Mouse (Mus musculus) myocyte (in vitro differentiated cells): Measurements from ENCODE around the gene Arrdc2. TPM values are rescaled to one million over a fixed set of nuclear protein-coding genes. Genes with fewer than 3 reads are reported as not detected.
A peak's percentile ranks its signal among the peaks of the same experiment; 100 is the strongest.

ENCODE experiments used
- H3K27me3 ChIP-seq: one replicate; pipeline ENCODE4 v1.6.1; 2011; ENCODE audit not compliant: control insufficient read depth, insufficient read depth, insufficient read length
- H3K36me3 ChIP-seq: one replicate; pipeline ENCODE4 v1.6.1; 2011; ENCODE audit not compliant: control insufficient read depth, insufficient read depth
- H3K4me2 ChIP-seq: one replicate; pipeline ENCODE4 v1.6.1; 2011; ENCODE audit warnings: low read depth, control low read depth
- H3K4me3 ChIP-seq: one replicate; pipeline ENCODE4 v1.5.1; 2011; ENCODE audit warnings: mild to moderate bottlenecking, control low read depth, moderate library complexity
- H3K79me2 ChIP-seq: one replicate; pipeline ENCODE4 v1.6.1; 2011; ENCODE audit not compliant: control insufficient read depth, insufficient read depth
- H3ac ChIP-seq: one replicate; pipeline ENCODE4 v1.6.1; 2011; ENCODE audit not compliant: control insufficient read depth, insufficient read length
- CEBPB ChIP-seq: IDR thresholded peaks from 2 replicates; pipeline ENCODE4 v1.6.1; 2011; ENCODE audit warnings: mild to moderate bottlenecking, moderate library complexity; ENCODE audit not compliant: poor library complexity, insufficient read depth, severe bottlenecking
- E2F4 ChIP-seq: IDR thresholded peaks from one replicate; pipeline ENCODE4 v1.6.1; 2011; ENCODE audit warnings: mild to moderate bottlenecking, control low read depth, moderate library complexity; ENCODE audit not compliant: insufficient read depth
- MAX ChIP-seq: IDR thresholded peaks from one replicate; pipeline ENCODE4 v1.6.1; 2011; ENCODE audit warnings: low read depth, mild to moderate bottlenecking, control low read depth
- MYOD1 ChIP-seq, 3 experiments: IDR thresholded peaks; one replicate each; pipeline ENCODE4 v1.6.1; 2011; ENCODE audit warnings: control low read depth in 2 of 3, low read depth in 2 of 3, mild to moderate bottlenecking in 2 of 3, moderate library complexity in 1 of 3; ENCODE audit not compliant: insufficient read length in 2 of 3, control insufficient read depth in 1 of 3
- MYOG ChIP-seq, 3 experiments: IDR thresholded peaks; one replicate each; pipeline ENCODE4 v1.6.1; 2011; ENCODE audit warnings: control low read depth in 2 of 3, low read depth in 2 of 3, mild to moderate bottlenecking in 2 of 3; ENCODE audit not compliant: insufficient read length in 2 of 3, control insufficient read depth in 1 of 3, insufficient read depth in 1 of 3
- POLR2A ChIP-seq: IDR thresholded peaks from one replicate; pipeline ENCODE4 v1.6.1; 2011; ENCODE audit warnings: low read depth, mild to moderate bottlenecking, control low read depth, moderate library complexity; ENCODE audit not compliant: insufficient read length
- POLR2AphosphoS2 ChIP-seq: IDR thresholded peaks from one replicate; pipeline ENCODE4 v1.6.1; 2011; ENCODE audit warnings: low read depth, control low read depth; ENCODE audit not compliant: insufficient read length
- REST ChIP-seq: IDR thresholded peaks from one replicate; pipeline ENCODE4 v1.6.1; 2011; ENCODE audit warnings: mild to moderate bottlenecking, control low read depth, moderate library complexity; ENCODE audit not compliant: insufficient read depth, insufficient read length
- SRF ChIP-seq: IDR thresholded peaks from one replicate; pipeline ENCODE4 v1.6.1; 2011; ENCODE audit warnings: low read depth; ENCODE audit not compliant: control insufficient read depth, insufficient read length
- TCF12 ChIP-seq: IDR thresholded peaks from one replicate; pipeline ENCODE4 v1.6.1; 2011; ENCODE audit warnings: mild to moderate bottlenecking, control low read depth; ENCODE audit not compliant: poor library complexity, insufficient read depth, severe bottlenecking
- TCF3 ChIP-seq: IDR thresholded peaks from one replicate; pipeline ENCODE4 v1.6.1; 2011; ENCODE audit warnings: low read depth, control low read depth; ENCODE audit not compliant: insufficient read length
- USF1 ChIP-seq: IDR thresholded peaks from one replicate; pipeline ENCODE4 v1.6.1; 2011; ENCODE audit warnings: low read depth, mild to moderate bottlenecking, control low read depth, moderate library complexity
- polyA plus RNA-seq: library from polyadenylated mRNA; unstranded; fragments of >200 nt; fragmentation: generic; extraction: Trizol; gene quantifications from one replicate; pipeline ENCODE4 v1.2.1, GENCODE M21; 2012; ENCODE audit warnings: missing spikeins

Arrdc2 gene
- polyA plus RNA-seq, 1 experiment, result 5.8 TPM

GRCm38 (mm10) chr8:70874441-70874840, 34.9 kb upstream of the Arrdc2 start:
- Histone ChIP-seq H3ac (no peak overlapping the region), H3K27me3 (no peaks in the 10 kb centered on the region), H3K4me2 (no peak overlapping the region), H3K4me3 (no peak overlapping the region), H3K36me3 (no peaks in the 10 kb centered on the region), H3K79me2 (peaks cover 6% of the 10 kb centered on the region)
- TF ChIP-seq REST (no peak), TCF3 (no peak), TCF12 (no peak), POLR2A (no peak), E2F4 (no peak)

- Histone ChIP-seq H3K36me3 (no peaks in the 10 kb centered on the region), H3K79me2 (peaks cover 6% of the 10 kb centered on the region), H3K27me3 (no peaks in the 10 kb centered on the region), H3K4me3 (peak within 1 kb of the TSS; percentile 85), H3K4me2 (peak within 1 kb of the TSS; percentile 76), H3ac (peak within 1 kb of the TSS; percentile 46)
- no peak for TF ChIP-seq SRF
- TF ChIP-seq POLR2AphosphoS2, result peak; percentile 52
- TF ChIP-seq POLR2A, result peak; percentile 79
These were observed 34.0 kb upstream of the Arrdc2 start, which contains the start of gene Ccdc124 for GRCm38 (mm10) chr8:70873364-70873985. TSS of gene Ccdc124 (minus strand) at chr8:70873935.

DNA sequence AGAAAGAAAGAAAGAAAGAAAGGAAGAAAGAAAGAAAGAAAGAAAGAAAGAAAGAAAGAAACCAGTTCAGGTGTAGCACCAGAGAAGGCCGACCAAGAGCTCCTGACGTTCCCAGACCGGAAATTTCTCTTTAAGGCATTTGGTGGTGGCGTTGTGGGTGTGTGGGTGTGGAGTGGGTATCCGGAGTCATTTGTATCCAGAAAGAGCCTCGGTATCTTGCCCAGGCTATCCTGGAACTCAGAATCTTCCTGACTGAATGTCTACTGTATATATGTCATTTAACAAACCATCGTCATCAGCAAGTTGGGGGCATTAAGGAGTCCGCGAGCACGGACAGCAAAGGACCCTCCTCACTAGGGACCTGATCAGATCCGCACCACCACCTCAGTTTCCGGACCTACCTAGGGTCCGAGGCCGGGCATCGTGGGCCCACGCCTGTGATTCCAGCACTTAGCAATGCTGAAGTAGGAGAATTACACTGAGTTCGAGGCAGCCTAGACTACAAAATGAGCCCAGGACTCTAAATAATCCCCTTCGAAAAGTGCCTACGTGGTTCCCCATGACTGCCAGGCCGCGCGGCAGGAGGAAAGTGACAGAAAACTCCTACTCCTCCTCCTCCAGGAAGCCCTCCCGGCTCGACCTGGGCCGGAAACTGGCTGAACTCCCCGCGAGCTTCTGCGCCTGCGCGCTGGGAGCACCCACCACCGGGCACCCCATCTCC, 33.3 kb upstream of the Arrdc2 start:
- Histone ChIP-seq H3K36me3 (no peaks in the 10 kb centered on the region), H3ac (peak overlapping the region; percentile 46), H3K27me3 (no peaks in the 10 kb centered on the region), H3K79me2 (peaks cover 6% of the 10 kb centered on the region), H3K4me3 (peak overlapping the region; percentile 85), H3K4me2 (peak overlapping the region; percentile 76)
- TF ChIP-seq USF1 (no peak), SRF (no peak), TCF12 (no peak), MYOD1 (IDR thresholded peaks at IDR 0.05; ENCODE audit: control insufficient read depth in 1 of 3, insufficient read length in 2 of 3, low read depth in 2 of 3) (no peak), MYOG (IDR thresholded peaks at IDR 0.05; ENCODE audit: control insufficient read depth in 1 of 3, insufficient read depth in 1 of 3, insufficient read length in 2 of 3, low read depth in 2 of 3) (no peak), CEBPB (no peak), POLR2AphosphoS2 (no peak), E2F4 (no peak), MAX (no peak), TCF3 (no peak), REST (no peak), POLR2A (no peak)

DNA sequence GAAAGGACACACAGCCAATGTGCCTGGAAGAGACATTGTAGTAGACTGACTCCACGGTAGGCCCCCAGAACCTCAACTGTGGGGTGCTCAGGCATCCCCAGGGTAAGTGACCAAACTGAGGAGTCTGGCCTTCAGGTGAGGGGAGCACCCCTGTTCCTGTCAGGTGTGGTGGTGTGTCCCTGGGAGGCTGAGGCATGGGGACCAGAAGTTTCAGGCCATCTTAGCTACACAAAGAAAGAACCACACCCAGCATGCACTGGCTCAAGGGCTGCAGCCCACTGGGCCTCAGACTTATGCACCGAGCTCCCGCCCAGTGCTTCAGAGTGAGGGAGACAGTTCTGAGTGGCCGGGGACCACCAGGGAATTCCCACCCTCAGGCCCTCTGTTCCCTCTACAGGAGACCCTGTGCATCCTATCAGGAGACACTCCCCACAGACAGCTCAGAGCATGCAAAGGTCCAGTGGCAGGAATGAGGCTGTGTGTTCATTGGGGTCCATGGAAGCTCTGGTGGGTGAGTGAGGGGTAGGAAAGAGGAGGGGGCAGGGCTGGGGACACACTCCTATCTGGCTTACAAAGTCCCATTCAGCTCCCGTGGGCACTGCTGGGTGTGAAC, 31.8 kb upstream of the Arrdc2 start:
- TF ChIP-seq SRF (no peak), TCF3 (no peak), POLR2A (no peak), POLR2AphosphoS2 (no peak), REST (no peak), CEBPB (no peak), MAX (no peak), TCF12 (no peak), USF1 (no peak), MYOD1 (IDR thresholded peaks at IDR 0.05; ENCODE audit: control insufficient read depth in 1 of 3, insufficient read length in 2 of 3, low read depth in 2 of 3) (no peak)
- Histone ChIP-seq H3K27me3 (no peaks in the 10 kb centered on the region), H3K36me3 (no peaks in the 10 kb centered on the region), H3ac (no peak overlapping the region), H3K79me2 (peaks cover 6% of the 10 kb centered on the region), H3K4me2 (no peak overlapping the region), H3K4me3 (no peak overlapping the region)

- Histone ChIP-seq H3K79me2 (peaks cover 6% of the 10 kb centered on the region), H3ac (no peak overlapping the region), H3K36me3 (no peaks in the 10 kb centered on the region), H3K27me3 (no peaks in the 10 kb centered on the region), H3K4me3 (no peak overlapping the region), H3K4me2 (no peak overlapping the region)
- no peak for TF ChIP-seq TCF12
- TF ChIP-seq SRF, result peak; percentile 14
These were observed 30.1 kb upstream of the Arrdc2 start for GRCm38 (mm10) chr8:70869601-70870041.
